Mouse (Mus musculus): ENCODE data around the gene Otos.

DNA sequence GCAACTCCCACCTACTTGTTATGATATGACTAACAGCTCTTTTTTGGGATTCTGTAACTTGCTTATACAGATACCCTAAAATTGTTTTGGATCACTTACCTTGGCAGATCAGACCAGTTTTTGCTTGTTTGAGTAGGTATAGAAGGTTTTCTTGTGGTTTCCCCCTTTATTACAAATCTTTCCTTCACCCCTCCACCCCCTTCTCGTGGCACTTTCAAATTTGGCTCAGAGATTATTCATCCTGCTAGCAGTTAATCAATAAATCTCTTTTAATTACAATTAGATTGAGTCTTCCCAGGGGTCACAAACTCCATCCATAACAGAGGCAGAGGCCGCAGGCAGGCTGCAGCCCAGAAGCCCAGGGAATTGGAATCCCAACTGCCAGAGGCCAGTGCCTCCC, 31.2 kb downstream of the Otos start, which contains the start of gene Olfr12:
- no peak for TF ChIP-seq CTCF (IDR thresholded peaks at IDR 0.05; ENCODE audit: borderline replicate concordance, insufficient read depth, low read depth, low read length)
- no peak for TF ChIP-seq POLR2A (IDR thresholded peaks at IDR 0.05; ENCODE audit: borderline replicate concordance, insufficient read depth, low read length)
